Mouse (Mus musculus) Muller cell, postnatal 12 days (primary cell): ENCODE measurements around the gene Ankrd13b.

Experiments used
- DNase-seq: peaks from one replicate; pipeline ENCODE4 v3.0.0-alpha.2; 2015; ENCODE audit errors: inconsistent ontology term

Ankrd13b gene

GRCm38 (mm10) chr11:77462283-77463100 is 27.0 kb downstream of the Ankrd13b start, which contains the start of gene Coro6:
Gene Coro6 (plus strand): TSS chr11:77462411.
- DNase-seq = peak; percentile 80

- DNase-seq = no peak
These were observed 27.6 kb downstream of the Ankrd13b start for GRCm38 (mm10) chr11:77461856-77462255.

DNA sequence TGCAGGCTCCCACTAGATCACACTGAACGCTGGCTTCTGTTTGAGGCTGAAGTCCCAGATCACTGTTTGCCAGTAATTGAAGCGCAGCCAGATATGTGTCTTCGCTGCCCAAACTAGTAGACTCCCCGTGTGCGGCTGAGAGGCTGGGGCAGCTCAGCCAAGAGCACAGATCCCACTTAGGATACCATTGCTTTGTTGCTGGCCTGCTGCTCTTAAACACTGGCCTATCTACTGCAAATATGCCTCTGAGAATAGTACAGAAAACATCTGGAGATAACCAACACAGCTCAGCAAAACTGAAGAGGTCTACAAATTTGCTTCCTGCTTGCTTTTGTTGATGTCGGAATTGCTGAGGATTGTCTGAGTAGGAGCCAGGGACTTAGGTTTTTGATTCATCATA is 32.6 kb downstream of the Ankrd13b start:
- no peak for DNase-seq

GRCm38 (mm10) chr11:77455770-77456510 is 33.5 kb downstream of the Ankrd13b start:
- no peak for DNase-seq

DNA sequence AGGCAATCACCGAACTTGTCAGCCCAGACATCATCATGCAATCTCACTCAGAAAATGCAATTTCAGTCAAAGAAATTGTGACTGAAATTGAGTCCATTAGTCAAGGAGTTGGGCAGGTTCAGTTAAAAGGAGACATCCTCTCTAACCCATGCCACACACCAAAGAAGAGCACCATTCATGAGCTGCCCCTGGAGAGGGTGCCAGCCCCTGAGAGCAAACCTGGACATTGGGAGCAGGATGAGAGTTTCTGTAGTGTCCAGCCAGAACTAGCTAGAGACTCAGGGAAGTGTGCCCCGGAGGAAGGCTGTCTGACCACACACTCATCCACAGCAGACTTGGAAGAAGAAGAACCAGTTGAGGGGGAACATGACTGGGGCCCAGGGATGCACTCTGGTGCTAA is 36.1 kb downstream of the Ankrd13b start:
- DNase-seq = no peak

DNA sequence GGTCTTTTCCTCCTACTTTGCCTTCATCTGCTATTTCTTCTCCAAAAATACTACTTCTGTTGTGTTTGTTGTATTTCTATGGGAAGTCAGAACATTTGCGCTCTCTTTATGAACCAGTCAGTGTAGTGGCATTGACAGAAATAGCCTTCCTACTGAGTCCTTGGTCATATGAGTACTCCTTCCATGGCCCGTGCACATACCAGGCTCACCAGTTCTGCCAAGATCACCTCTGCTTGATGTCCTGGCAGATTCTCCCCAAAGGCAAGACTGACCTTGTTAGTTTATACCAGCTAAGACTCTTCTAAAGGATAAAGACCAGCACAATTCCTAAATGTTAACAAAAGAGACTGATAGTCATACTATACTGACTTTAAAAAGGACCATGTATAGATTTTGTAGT is 37.8 kb downstream of the Ankrd13b start:
- no peak for DNase-seq

GRCm38 (mm10) chr11:77449224-77449623 is 40.3 kb downstream of the Ankrd13b start:
- no peak for DNase-seq

- DNase-seq = peak; percentile 62
These were observed 42.8 kb downstream of the Ankrd13b start for GRCm38 (mm10) chr11:77446628-77447041.

GRCm38 (mm10) chr11:77444939-77445338 is 44.5 kb downstream of the Ankrd13b start:
- no peak for DNase-seq

GRCm38 (mm10) chr11:77442186-77443170 is 47.0 kb downstream of the Ankrd13b start:
- DNase-seq = no peak

GRCm38 (mm10) chr11:77441020-77441419 is 48.5 kb downstream of the Ankrd13b start:
- no peak for DNase-seq

GRCm38 (mm10) chr11:77440081-77440480 is 49.4 kb downstream of the Ankrd13b start:
- DNase-seq = no peak

GRCm38 (mm10) chr11:77437026-77437425 is 52.5 kb downstream of the Ankrd13b start:
- DNase-seq = no peak

GRCm38 (mm10) chr11:77428446-77428845 is 61.0 kb downstream of the Ankrd13b start:
- no peak for DNase-seq

- no peak for DNase-seq
These were observed 66.2 kb downstream of the Ankrd13b start for GRCm38 (mm10) chr11:77423175-77423859.
